Mouse (Mus musculus) liver, embryonic 14.5 days (tissue): Measurements from ENCODE around the gene Prm3.

ENCODE experiments used
- CTCF ChIP-seq: IDR thresholded peaks from 2 replicates; pipeline ENCODE4 v1.5.1; 2016; ENCODE audit warnings: antibody characterized with exemption, low read depth, control low read depth
- EP300 ChIP-seq: IDR thresholded peaks from 2 replicates; pipeline ENCODE4 v1.6.1; 2016; ENCODE audit warnings: antibody characterized with exemption, low read depth

- TF ChIP-seq CTCF = no peak
- no peak for TF ChIP-seq EP300
Observed at GRCm38 (mm10) chr16:10768821-10769220, 21.9 kb downstream of the Prm3 start.
